Mouse (Mus musculus) CH12.LX (cell line): ENCODE data around the gene Gpr89. TPM values are rescaled to one million over a fixed set of nuclear protein-coding genes. Genes with fewer than 3 reads are reported as not detected.
A peak's percentile ranks its signal among the peaks of the same experiment; 100 is the strongest.

Experiments used
- DNase-seq: peaks from one replicate; pipeline ENCODE4 v3.0.0-alpha.2; 2013; ENCODE audit errors: extremely low read depth
- H3K27ac ChIP-seq: 2 replicates; pipeline ENCODE4 v1.5.1; 2012; ENCODE audit warnings: low read depth, mild to moderate bottlenecking, control low read depth, moderate library complexity; ENCODE audit not compliant: insufficient read depth
- H3K27me3 ChIP-seq: replicated peaks from 2 replicates; pipeline ENCODE3; 2012; ENCODE audit warnings: inconsistent platforms
- H3K36me3 ChIP-seq, 2 experiments: replicated peaks in 1 of 2; 2 replicates each; pipeline versions ENCODE3 to v1.6.1; 2012; ENCODE audit warnings: inconsistent platforms in 1 of 2, low read length in 1 of 2, mild to moderate bottlenecking in 1 of 2, mixed read lengths in 1 of 2, moderate library complexity in 1 of 2; ENCODE audit not compliant: control insufficient read depth in 1 of 2, insufficient read depth in 1 of 2
- H3K4me1 ChIP-seq, 2 experiments: 2 replicates each; pipeline ENCODE4 v1.6.1; 2012; ENCODE audit warnings: inconsistent platforms in 1 of 2, moderate library complexity in 1 of 2; ENCODE audit not compliant: insufficient read depth in 2 of 2, control insufficient read depth in 1 of 2
- H3K4me2 ChIP-seq: 2 replicates; pipeline ENCODE4 v1.6.1; 2012; ENCODE audit warnings: low read depth, mild to moderate bottlenecking, control low read depth; ENCODE audit not compliant: poor library complexity, insufficient read depth, severe bottlenecking
- H3K4me3 ChIP-seq, 3 experiments: fragments of 150-350 bp in 1 of 3; sonication (generic) in 1 of 3; replicated peaks in 1 of 3; 2 replicates each; pipeline versions ENCODE3 to v1.5.1; 2011 to 2012; ENCODE audit warnings: low read depth in 2 of 3, low read length in 2 of 3, mild to moderate bottlenecking in 2 of 3, moderate library complexity in 2 of 3, control low read depth in 1 of 3, improper control_type of control experiment in 1 of 3, inconsistent platforms in 1 of 3, mixed read lengths in 1 of 3; ENCODE audit not compliant: poor library complexity in 1 of 3
- H3K79me2 ChIP-seq: replicated peaks from 2 replicates; pipeline ENCODE4 v1.6.1; 2012; ENCODE audit warnings: mild to moderate bottlenecking, moderate library complexity; ENCODE audit not compliant: control insufficient read depth, poor library complexity, insufficient read depth, severe bottlenecking; ENCODE audit errors: extremely low read depth
- H3K9ac ChIP-seq: 2 replicates; pipeline ENCODE4 v1.6.1; 2012; ENCODE audit warnings: low read depth, mild to moderate bottlenecking, control low read depth, moderate library complexity; ENCODE audit not compliant: insufficient read depth
- H3K9me3 ChIP-seq: replicated peaks from 2 replicates; pipeline ENCODE3; 2012; ENCODE audit warnings: low read length, inconsistent platforms, mixed read lengths
- BHLHE40 ChIP-seq: IDR thresholded peaks from 2 replicates; pipeline ENCODE4 v1.6.1; 2011; ENCODE audit warnings: mild to moderate bottlenecking, low read depth, low read length, improper control_type of control experiment
- CHD2 ChIP-seq: IDR thresholded peaks from 2 replicates; pipeline ENCODE4 v1.6.1; 2011; ENCODE audit warnings: low read length, improper control_type of control experiment
- CTCF ChIP-seq, 2 experiments: IDR thresholded peaks in 1 of 2; conservative IDR thresholded peaks in 1 of 2; 2 replicates each; pipeline ENCODE4 v1.5.1; 2011 to 2012; ENCODE audit warnings: low read depth in 2 of 2, low read length in 2 of 2, improper control_type of control experiment in 1 of 2, inconsistent platforms in 1 of 2, mild to moderate bottlenecking in 1 of 2, moderate library complexity in 1 of 2
- ELF1 ChIP-seq: IDR thresholded peaks from 2 replicates; pipeline ENCODE4 v1.6.1; 2014; ENCODE audit warnings: low read depth, mild to moderate bottlenecking, inconsistent platforms, low read length, improper control_type of control experiment
- EP300 ChIP-seq: IDR thresholded peaks from 2 replicates; pipeline ENCODE4 v1.6.1; 2011; ENCODE audit warnings: low read length, improper control_type of control experiment
- ETS1 ChIP-seq: conservative IDR thresholded peaks from 2 replicates; pipeline ENCODE4 v1.6.1; 2012; ENCODE audit warnings: low read depth, mild to moderate bottlenecking, inconsistent platforms, low read length, improper control_type of control experiment, moderate library complexity
- GABPA ChIP-seq: IDR thresholded peaks from 2 replicates; pipeline ENCODE4 v1.6.1; 2012; ENCODE audit warnings: low read depth, low read length, improper control_type of control experiment, inconsistent platforms; ENCODE audit not compliant: insufficient replicate concordance
- HCFC1 ChIP-seq: IDR thresholded peaks from 2 replicates; pipeline ENCODE4 v1.6.1; 2012; ENCODE audit warnings: low read depth, mild to moderate bottlenecking, inconsistent platforms, low read length, improper control_type of control experiment
- IRF4 ChIP-seq: IDR thresholded peaks from 2 replicates; pipeline ENCODE4 v1.6.1; 2014; ENCODE audit warnings: low read depth, mild to moderate bottlenecking, inconsistent platforms, low read length, improper control_type of control experiment
- JUND ChIP-seq: conservative IDR thresholded peaks from 2 replicates; pipeline ENCODE4 v1.6.1; 2011; ENCODE audit warnings: low read depth, low read length, improper control_type of control experiment
- KAT2A ChIP-seq: IDR thresholded peaks from 2 replicates; pipeline ENCODE4 v1.6.1; 2012; ENCODE audit warnings: low read length, improper control_type of control experiment, inconsistent platforms; ENCODE audit not compliant: insufficient replicate concordance
- MAFK ChIP-seq: IDR thresholded peaks from 2 replicates; pipeline ENCODE4 v1.6.1; 2011; ENCODE audit warnings: low read length, improper control_type of control experiment; ENCODE audit not compliant: insufficient replicate concordance
- MAX ChIP-seq: IDR thresholded peaks from 2 replicates; pipeline ENCODE4 v1.6.1; 2011; ENCODE audit warnings: low read length, improper control_type of control experiment
- MAZ ChIP-seq: IDR thresholded peaks from 2 replicates; pipeline ENCODE4 v1.6.1; 2012; ENCODE audit warnings: low read depth, mild to moderate bottlenecking, inconsistent platforms, low read length, improper control_type of control experiment, moderate library complexity
- MEF2A ChIP-seq: IDR thresholded peaks from 2 replicates; pipeline ENCODE4 v1.6.1; 2014; ENCODE audit warnings: low read depth, mild to moderate bottlenecking, inconsistent platforms, low read length, improper control_type of control experiment, borderline replicate concordance
- MXI1 ChIP-seq: IDR thresholded peaks from 2 replicates; pipeline ENCODE4 v1.6.1; 2011; ENCODE audit warnings: mild to moderate bottlenecking, low read depth, low read length, improper control_type of control experiment
- NELFE ChIP-seq: IDR thresholded peaks from 2 replicates; pipeline ENCODE4 v1.6.1; 2011; ENCODE audit warnings: low read depth, low read length, improper control_type of control experiment
- NRF1 ChIP-seq: IDR thresholded peaks from 2 replicates; pipeline ENCODE4 v1.6.1; 2014; ENCODE audit warnings: low read depth, mild to moderate bottlenecking, inconsistent platforms, low read length, improper control_type of control experiment, moderate library complexity
- PAX5 ChIP-seq: IDR thresholded peaks from 2 replicates; pipeline ENCODE4 v1.6.1; 2012; ENCODE audit warnings: low read length, inconsistent platforms, mixed read lengths
- POLR2AphosphoS2 ChIP-seq: IDR thresholded peaks from 2 replicates; pipeline ENCODE4 v1.6.1; 2011; ENCODE audit warnings: low read depth, low read length, improper control_type of control experiment
- TBP ChIP-seq: conservative IDR thresholded peaks from 2 replicates; pipeline ENCODE4 v1.6.1; 2011; ENCODE audit warnings: low read depth, low read length, improper control_type of control experiment
- TCF12 ChIP-seq: IDR thresholded peaks from 2 replicates; pipeline ENCODE4 v1.6.1; 2014; ENCODE audit warnings: low read depth, mild to moderate bottlenecking, inconsistent platforms, low read length, improper control_type of control experiment
- UBTF ChIP-seq: IDR thresholded peaks from 2 replicates; pipeline ENCODE4 v1.6.1; 2012; ENCODE audit warnings: low read depth, mild to moderate bottlenecking, inconsistent platforms, low read length, improper control_type of control experiment, moderate library complexity
- USF1 ChIP-seq: IDR thresholded peaks from 2 replicates; pipeline ENCODE4 v1.6.1; 2014; ENCODE audit warnings: low read depth, mild to moderate bottlenecking, inconsistent platforms, low read length, improper control_type of control experiment
- USF2 ChIP-seq: conservative IDR thresholded peaks from 2 replicates; pipeline ENCODE4 v1.6.1; 2011; ENCODE audit warnings: low read depth, low read length, improper control_type of control experiment
- ZC3H11A ChIP-seq: IDR thresholded peaks from 2 replicates; pipeline ENCODE4 v1.6.1; 2012; ENCODE audit warnings: low read depth, mild to moderate bottlenecking, inconsistent platforms, low read length, improper control_type of control experiment
- dilution Hi-C: fragments of 300-500 bp; cut with MboI; formaldehyde crosslinking; loops from 2 replicates; pipeline ENCODE4 v1.14.3; 2020; ENCODE audit warnings: low sequenced_read_pairs; ENCODE audit not compliant: extremely low pct_unique_long_range_greater_than_20kb, extremely low pct_ligation_motif_present
- in situ Hi-C: fragments of 300-500 bp; cut with MboI; formaldehyde crosslinking; loops from 3 replicates; pipeline ENCODE4 v1.14.3; 2019; ENCODE audit warnings: low sequenced_read_pairs, low pct_ligation_motif_present, low pct_unique_long_range_greater_than_20kb, mixed read lengths
- polyA plus RNA-seq: library from polyadenylated mRNA; unstranded; fragments of >175 nt; gene quantifications from 2 replicates; pipeline ENCODE4 v1.2.1, GENCODE M21; 2012; ENCODE audit warnings: low read depth; ENCODE audit not compliant: insufficient read length
- total RNA-seq, 2 experiments: library from RNA; depleted of rRNA; stranded (reverse); fragments of 300-350 nt in 1 of 2; fragments of >200 nt in 1 of 2; gene quantifications; 2 replicates each; pipeline ENCODE4 v1.2.3; 2012 to 2014

Gpr89 gene
- total and polyA plus RNA-seq, 3 experiments: 27.9 to 31.3 (median 30.8) TPM

- no peaks in the 10 kb centered on the region for H3K36me3 ChIP-seq
- no peaks in the 10 kb centered on the region for H3K9me3 ChIP-seq
- dilution Hi-C loops (no loop called here), in situ Hi-C loops (no loop called here)
- H3K79me2 ChIP-seq: no peaks in the 10 kb centered on the region
- H3K4me1 ChIP-seq: peaks cover 16 to 17% of the 10 kb centered on the region in 2 experiments
- no peaks in the 10 kb centered on the region for H3K27me3 ChIP-seq
- TF ChIP-seq EP300: peak; percentile 52
- peak; percentile 28; the same call in 1 of the 2 replicates for TF ChIP-seq CHD2
- TF ChIP-seq NRF1: no peak
- TF ChIP-seq IRF4: peak; percentile 67
- TF ChIP-seq MXI1: no peak
- TF ChIP-seq ETS1: peak; percentile 35
- TF ChIP-seq MAZ: 0 out of 2 replicates have a peak, but pooled peaks have one; percentile 31
- TF ChIP-seq ELF1: peak; percentile 80
- TF ChIP-seq MAX: peak; percentile 11; the same call in 1 of the 2 replicates
- TF ChIP-seq MEF2A: peak; percentile 59; the same call in 1 of the 2 replicates
- TF ChIP-seq ZC3H11A: no peak
- TF ChIP-seq BHLHE40: peak; percentile 64
- TF ChIP-seq TCF12: peak; percentile 58
- H3K27ac ChIP-seq: no peak overlapping the region
- peak overlapping the region; percentile 33 for H3K4me2 ChIP-seq
- H3K4me3 ChIP-seq: no peak overlapping the region
- H3K9ac ChIP-seq: no peak overlapping the region
- DNase-seq: peak; percentile 26
These were observed 57.5 kb downstream of the Gpr89 start for GRCm38 (mm10) chr3:96847661-96848060.

GRCm38 (mm10) chr3:96846985-96847384, 58.2 kb downstream of the Gpr89 start:
- in situ Hi-C loops (no loop called here), dilution Hi-C loops (no loop called here)
- H3K36me3 ChIP-seq: no peaks in the 10 kb centered on the region
- no peaks in the 10 kb centered on the region for H3K27me3 ChIP-seq
- H3K79me2 ChIP-seq: no peaks in the 10 kb centered on the region
- TF ChIP-seq NELFE (no peak), TCF12 (no peak), CTCF (conservative IDR thresholded peaks at IDR 0.05 in 1 of 2, IDR thresholded peaks at IDR 0.05 in 1 of 2; ENCODE audit: low read depth in 2 of 2, low read length in 2 of 2) (no peak), POLR2AphosphoS2 (no peak), JUND (no peak), USF1 (no peak), UBTF (no peak), BHLHE40 (no peak), GABPA (no peak), HCFC1 (no peak), ELF1 (no peak), EP300 (no peak), ETS1 (no peak), MAFK (no peak), MXI1 (no peak), TBP (no peak), PAX5 (no peak), USF2 (no peak), KAT2A (no peak), IRF4 (no peak)
- TF ChIP-seq, all 38 proteins: peak for 0
- no peaks in the 10 kb centered on the region for H3K9me3 ChIP-seq
- no peak overlapping the region for H3K4me3 ChIP-seq
- no peak overlapping the region for H3K9ac ChIP-seq
- no peak for DNase-seq
- peaks cover 16 to 17% of the 10 kb centered on the region in 2 experiments for H3K4me1 ChIP-seq
- no peak overlapping the region for H3K27ac ChIP-seq
- no peak overlapping the region for H3K4me2 ChIP-seq
